Mouse (Mus musculus): Measurements from ENCODE around the gene Cxcl9. TPM values are rescaled to one million over a fixed set of nuclear protein-coding genes. Genes with fewer than 3 reads are reported as not detected.
A peak's percentile ranks its signal among the peaks of the same experiment; 100 is the strongest.
"Not testable (repeated sequence)": the region's sequence is repeated elsewhere in the genome, so short reads cannot be mapped to it uniquely, and the experiment has no call there.

Gene Cxcl9
- polyA plus RNA-seq (2017; shearing (Covaris generic)) = under 1 TPM in 1 of 2 experiments, not detected in 1; 0.20 TPM

DNA sequence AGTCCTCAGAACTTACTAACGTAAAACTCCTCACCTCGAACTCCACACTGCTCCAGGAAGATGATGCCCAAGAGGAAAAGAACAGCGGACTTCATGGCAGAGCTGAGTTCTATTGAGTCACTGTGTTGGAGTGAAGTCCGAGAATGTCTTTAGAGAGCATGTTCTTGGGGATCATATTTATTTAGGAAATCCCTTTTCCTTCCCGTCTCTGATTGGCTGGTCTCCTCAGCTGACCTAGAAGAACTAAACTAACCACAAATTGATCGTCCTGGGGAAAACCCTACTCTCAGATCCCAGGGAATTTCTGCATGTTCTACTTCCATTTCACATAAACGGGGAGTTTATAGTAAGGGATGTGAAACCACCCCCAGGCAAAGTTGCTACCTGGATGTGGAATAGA is at the start of gene Cxcl9:
TSS of gene Cxcl9 (minus strand) at position 151 of the 400 bp plus-strand sequence.
- ATAC-seq = no peak

DNA sequence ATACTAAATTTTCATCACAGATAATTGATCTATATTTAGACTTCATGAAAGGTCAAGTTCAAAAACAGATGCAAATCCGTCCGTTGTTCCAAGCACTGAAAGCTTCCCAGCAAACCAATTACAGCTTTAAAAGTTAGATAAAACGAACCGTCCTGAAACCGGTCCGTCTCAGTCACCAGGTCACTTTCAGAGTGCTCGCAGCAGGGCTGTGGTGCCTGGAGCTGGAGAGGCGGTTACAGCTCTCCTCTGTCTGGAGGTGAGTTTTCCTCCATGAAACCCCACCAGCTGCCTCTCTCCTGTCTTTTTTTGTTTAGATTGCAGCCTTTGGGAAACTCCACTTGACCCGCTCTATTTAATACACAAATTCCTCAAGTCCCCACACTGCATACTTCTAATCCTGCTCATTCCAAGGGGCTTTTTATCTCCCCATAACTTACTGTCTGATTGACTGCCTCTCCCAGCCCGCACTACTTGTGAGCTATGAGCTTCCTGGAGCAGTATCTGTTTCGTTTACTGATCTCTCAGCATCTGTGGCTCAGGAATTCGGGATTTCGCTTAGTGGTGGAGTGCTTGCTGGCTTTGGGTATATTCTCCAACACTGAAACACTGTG is 49.0 kb upstream of the Cxcl9 start:
- no peak for ATAC-seq

DNA sequence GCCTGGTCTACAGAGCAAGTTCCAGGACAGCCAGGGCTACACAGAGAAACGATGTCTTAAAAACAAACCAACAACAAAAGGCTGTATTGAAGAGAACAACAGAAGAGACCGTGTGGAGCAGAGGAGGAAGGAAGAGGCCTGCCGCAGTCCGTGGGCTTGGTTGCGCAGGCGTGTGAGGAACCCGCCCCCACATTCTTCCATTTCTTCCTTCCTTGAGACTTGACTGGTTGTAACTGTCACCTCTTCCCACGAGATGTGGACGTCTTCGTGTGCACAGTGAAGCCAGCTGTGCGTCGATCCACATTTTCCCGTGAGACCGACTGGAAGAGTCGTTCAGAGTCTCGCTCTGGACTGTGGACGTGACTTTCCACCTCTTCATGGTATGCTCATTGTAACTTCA is 47.5 kb upstream of the Cxcl9 start:
- peak; percentile 76 for ATAC-seq

DNA sequence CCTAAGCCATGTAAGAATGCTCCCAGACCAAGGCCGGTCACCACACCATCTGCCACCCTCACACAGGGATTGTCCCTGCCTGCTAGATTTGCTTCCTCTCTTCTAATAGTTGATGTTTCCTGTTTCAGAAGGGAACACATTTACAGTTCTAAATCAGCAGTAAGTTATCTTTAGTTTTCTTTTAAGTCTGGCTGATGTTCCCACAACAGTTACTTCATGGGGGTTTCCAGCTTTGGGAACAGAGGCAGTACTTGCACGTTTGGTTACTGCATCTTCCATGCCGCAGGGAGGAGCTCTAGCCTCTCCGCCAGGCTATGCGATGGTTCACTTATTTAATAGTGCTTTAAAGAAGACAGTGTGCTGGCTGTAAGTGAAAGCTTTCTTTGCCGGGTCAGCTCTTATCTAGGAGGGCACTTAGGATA is 46.9 kb upstream of the Cxcl9 start:
- ATAC-seq = peak; percentile 66

DNA sequence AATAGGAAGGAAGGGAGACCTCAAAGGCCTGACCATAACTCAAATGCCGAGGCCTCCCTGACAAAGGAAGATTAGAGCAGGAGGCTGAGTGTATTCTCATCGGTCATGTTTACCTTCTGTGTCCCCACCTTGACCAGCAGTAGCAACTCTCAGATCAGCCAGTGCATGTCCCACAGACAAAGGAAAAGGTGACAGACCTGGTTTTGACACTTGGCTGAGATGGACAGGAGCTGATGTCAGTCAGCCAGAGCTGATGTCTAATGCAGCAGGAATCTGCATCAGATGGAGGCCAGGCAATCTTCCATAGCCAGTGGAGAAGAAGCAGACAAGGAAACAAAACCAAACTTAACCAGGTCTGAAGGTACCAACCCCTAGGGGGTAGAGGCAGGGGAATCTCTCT is 44.7 kb upstream of the Cxcl9 start:
- no peak for ATAC-seq

DNA sequence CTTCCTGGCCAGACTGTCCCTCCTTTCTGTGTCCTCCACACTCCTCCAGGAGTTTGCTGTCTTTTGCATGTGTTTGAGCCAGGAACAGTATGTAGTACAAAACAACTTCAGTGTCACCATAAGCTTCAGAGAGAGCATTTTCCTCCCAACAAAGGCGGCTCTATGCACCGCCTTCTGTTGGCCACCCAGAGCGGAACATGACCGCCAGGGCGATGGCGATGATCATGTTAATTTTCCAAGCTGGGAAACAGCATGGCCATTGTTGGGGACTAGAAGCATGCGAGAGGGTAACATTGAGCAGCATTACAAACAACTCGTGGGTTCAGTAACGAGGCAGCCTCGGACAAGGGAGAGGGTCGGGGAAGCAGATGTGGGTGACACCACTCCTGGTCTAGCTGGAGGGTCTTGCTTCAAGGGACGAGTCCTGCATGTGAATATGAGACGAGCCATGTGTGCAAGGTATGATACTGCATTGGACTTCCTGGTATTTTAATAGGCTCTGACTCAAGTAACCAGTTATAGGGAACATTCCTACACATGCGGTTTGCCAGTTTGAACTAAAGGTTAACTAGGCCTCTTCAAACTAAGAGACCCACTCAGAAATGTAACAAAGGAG is 43.6 kb upstream of the Cxcl9 start:
- ATAC-seq = no peak

DNA sequence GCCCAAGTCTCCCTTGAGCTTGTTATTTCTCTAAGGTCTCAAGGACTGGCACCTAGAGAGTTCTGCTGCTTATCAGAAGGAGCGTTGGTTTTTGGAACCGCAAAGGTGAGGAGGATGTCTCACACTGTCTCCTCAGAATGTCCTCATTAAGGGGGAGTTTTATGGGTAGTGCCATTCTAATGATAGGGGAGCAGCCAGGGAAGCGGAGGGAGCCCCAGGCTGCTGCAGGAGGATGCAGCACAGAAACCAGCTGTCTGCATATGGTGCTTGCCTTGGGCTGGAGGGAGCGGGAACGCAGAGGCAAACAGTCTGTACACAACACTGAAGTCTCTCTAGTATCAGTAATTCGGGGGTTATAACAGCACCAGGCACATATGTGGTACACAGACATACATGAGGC is 43.0 kb upstream of the Cxcl9 start:
- no peak for ATAC-seq

DNA sequence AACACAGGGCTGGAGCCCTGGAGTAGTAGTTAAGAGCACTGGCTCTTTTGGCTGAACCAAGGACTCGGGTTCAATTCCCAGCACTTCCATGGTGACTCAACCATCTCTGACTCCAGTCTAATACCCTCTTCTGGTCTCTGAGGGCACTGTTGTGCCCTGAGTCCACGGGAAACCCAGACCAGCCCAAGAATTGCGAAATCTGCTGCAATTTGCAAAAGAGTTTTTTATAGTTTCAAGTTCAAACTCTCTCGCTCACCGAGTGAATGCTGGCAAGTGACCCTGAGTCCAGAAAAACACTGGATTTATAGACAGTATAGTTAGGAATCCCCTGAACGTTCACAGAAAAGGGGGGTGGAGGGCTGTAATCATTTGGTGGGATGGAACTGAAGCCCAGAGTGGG is 42.5 kb upstream of the Cxcl9 start:
- no peak for ATAC-seq

DNA sequence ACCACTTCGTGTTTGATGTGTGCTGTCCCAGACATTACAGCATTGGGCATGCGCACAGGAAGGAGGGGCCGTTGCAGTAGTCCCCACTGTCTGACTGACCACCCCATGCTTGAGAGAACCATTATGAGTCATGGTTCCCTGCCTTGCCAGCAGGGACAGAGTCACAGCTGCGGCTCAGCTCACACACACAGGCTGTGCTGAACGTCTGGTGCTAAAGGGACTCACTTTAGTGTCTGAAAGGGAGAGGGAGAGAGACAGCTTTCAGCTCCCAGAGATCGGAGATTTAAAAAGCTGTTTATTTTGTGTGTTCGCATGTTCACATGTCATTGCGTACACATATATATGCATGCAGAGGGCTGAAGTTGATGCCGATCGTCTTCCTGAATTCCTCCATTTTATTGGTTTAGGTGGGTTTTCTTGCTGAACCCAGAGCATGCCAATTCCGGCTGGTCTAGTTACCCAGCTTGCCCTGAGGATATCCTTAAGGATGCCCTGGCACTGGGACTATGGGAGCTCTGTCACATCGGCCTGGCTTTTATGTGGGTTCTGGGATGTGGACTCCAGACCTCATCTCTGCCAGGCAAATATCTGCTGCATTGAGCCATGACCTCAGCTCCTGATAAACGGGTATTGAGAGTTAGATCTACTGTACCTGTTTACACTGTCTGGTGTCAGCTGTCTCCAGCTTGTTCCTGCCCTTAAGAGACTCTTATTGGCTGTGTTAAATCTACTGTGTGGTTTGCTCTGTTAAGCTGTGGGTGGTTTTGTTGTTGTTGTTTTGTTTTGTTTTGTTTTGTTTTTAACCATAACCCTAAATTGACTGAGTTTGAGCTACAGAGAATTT is 41.5 kb upstream of the Cxcl9 start:
- no peak for ATAC-seq

DNA sequence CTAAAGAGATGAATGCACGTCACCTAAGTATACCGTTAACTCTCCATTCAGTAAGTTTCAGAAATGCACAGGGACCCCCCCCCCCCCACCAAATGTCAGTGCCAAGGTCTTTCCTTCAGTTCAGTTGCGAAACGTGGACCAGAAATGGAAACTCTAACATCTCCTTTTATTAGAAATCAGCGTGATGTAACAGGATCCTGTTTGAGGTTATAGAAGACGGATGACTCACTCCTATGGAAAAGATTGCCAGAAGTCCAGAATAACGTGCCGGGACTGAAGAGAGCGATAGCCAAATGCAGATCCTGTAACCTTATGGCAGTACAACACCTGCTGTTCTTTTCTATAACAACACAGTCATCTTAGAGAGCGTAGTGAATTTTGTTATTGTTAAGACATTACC is 40.5 kb upstream of the Cxcl9 start:
- no peak for ATAC-seq

DNA sequence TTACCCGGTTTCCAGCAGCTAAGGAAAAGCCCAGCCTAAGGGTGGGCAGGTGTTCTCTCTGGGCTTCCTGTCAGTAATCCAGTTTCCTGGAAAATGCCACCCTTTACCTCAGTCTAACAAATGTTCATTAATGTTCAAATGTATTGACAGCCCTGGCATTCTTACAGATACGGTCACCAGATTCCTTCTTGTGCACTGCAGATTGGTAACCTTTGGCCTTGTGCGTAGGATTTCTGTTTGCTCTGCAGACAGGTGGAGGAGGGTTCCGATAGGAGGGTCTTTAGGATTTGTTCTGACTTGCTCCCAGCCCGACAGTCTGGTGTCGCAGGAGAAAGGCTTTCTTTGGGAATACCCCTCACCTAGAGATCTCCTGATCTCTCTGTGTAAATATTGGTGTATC is 38.7 kb upstream of the Cxcl9 start:
- no peak for ATAC-seq

DNA sequence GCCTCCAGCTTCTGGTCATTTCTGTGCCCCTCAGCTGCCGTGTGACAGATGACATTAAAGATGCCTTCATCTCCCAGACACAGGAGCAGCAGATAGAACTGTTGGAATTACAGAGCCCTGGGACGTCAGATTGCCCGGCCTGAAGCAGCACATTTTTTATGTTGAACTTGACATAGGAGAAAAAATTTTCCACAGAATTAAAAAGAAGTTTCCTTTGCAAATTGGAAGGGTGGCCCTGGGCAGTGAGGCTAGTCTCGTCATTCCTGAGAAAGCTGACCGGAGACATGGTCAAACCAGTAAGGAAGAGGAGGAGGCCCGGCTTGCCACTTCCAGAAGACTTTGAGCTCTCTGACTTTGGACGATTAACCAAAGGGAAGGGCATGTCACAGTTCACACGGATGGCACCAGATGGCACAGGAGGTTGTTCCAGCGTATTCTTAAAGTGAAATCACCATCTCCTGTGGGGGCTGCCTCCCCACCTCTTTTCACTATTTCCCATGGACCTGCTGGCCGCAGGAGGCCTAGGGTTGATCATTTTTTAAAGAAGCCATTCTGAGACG is 37.3 kb upstream of the Cxcl9 start:
- ATAC-seq = no peak

DNA sequence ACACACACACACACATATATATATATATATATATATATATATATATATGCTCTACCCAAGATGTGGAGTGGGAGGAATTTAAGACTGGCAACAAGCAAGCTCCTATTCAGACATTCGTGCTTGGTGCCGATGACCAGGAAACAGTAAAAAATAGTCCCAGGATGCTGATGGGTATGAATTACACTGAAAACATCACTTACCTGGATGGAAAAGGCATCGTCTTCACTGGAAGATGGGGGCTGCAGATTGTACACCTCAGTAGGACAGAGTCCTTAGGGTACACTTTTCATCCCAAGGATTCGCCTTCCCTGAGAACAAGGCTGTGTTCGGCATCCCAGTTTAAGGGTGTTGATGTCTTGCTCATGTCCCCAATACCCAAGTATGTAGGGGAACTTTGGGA is 36.1 kb upstream of the Cxcl9 start:
- ATAC-seq = no peak

DNA sequence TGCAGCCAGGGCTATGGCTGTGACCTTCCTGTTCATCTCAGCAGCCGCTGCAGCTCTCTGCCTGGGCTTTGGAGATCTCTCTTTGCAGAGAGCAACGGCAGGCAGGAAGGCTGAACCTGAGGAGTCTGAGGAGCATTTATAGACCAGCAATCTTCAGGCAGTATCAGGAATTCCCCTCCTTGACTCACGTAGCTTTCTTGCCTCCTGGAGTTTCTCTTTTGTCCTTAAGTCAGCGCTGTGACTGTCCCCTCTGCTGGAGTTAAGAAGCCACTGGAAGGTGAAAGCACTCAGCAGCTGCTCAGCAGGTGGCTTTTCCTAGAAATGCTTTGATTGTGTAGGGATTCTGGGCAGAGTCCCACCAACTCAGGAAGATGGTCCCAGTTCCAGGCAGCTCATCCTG is 35.3 kb upstream of the Cxcl9 start:
- ATAC-seq = peak; percentile 40

DNA sequence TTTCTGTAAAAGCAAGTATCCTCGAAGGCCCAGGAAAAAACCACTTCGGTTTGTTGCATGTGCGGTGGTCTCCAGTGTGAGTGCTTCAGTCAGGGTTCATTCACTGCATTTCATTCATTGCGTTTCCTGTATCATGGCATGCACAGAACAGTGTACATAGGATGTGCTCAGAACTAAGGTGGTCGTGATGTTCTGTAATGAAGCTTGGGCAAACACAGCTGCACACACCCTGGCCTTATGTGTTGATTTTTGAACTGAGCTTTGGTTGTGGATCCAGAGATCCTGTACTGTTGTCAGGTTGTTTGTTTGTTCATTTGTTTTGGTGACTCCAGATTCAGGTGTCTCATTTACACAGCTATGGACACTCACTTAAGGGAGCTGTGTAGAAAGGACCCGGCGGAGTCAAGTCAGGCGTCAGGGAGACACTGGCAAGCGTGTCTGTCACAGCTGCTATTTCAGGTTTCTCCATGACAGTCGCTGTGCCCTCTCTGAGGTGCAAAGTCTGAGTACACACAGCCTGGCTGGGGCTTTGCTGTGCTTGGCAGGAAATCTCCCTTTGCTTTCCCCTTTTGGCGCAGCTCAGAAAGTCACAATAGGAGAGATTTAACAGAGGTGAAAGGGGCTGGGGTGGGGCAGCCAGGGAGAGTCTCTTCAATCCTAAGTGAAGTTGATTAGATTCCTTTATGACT is 31.0 kb upstream of the Cxcl9 start:
- no peak for ATAC-seq

DNA sequence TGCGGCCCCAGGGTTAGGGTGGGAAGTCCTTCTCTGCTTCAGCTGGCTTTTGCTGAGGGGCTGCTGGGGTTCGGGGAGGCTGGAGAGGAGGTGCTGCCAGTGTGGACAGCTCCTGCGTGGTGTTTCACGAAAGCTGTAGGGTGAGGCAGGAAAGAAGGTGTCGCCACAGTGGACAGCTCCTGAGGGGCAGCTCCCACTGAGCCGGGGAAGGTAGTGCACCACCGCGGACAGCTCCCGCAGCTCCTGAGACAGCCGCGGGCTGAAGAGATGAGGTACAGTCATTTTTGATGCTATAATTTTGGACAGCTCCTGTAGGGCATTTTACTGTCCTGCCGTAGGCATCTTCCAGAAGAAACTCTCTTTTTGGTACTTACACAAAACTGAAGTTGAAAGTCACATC is 30.2 kb upstream of the Cxcl9 start:
- no peak for ATAC-seq

DNA sequence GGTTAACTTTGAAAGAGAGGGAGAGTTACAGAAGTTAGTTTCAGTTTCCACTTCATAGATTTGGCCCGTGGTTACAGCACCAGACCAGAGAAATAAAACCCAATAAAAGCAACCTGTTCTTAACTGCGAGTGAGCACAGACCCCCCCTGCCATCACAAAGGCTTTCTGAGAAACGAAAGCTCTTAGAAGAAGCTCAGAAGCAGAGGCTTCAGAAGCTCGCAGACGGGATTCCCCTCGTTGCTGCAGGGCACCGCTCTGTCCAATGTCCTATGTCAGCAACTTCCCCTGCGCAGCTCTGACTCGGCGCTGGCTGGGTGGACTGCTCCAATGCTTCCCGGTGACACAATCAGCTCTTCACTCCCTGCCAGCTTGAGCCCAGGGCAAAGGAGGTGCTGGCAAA is 25.6 kb upstream of the Cxcl9 start:
- peak; percentile 84 for ATAC-seq

DNA sequence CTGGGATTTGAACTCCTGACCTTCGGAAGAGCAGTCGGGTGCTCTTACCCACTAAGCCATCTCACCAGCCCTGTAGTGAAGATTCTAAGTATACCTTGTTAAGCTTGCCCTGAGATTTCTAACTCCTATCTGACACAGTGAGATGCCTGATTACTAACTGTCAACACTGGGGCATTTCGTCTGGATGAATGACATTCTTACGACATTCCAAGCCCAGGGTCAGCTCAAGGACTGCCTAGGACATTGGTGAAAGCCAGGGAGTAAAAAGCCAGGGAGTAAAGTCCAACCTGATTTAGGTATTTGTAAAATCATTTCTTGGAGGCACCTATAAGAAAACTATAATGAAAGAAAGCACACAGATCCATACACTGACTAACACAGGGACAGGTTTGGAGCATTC is 24.8 kb upstream of the Cxcl9 start:
- not testable (repeated sequence) for ATAC-seq

DNA sequence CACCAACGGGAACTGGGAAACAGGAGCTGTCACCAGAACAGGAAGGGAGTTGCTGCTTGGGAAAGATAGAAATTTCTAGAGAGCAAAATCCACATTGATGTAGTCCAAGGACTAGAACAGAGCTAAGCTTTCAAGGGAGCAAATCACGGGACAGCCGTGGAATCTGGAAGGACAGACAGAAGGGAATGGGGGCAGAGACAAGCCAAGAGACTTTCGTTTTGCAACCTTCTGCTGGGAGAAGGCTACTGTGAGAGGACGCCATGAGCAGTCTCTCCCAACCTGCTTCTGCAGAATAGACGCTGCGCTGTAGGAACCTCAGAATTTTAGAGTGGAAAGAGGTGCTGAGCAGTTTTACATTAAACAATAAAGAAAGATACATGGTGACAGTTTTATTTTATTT is 21.9 kb upstream of the Cxcl9 start:
- no peak for ATAC-seq

DNA sequence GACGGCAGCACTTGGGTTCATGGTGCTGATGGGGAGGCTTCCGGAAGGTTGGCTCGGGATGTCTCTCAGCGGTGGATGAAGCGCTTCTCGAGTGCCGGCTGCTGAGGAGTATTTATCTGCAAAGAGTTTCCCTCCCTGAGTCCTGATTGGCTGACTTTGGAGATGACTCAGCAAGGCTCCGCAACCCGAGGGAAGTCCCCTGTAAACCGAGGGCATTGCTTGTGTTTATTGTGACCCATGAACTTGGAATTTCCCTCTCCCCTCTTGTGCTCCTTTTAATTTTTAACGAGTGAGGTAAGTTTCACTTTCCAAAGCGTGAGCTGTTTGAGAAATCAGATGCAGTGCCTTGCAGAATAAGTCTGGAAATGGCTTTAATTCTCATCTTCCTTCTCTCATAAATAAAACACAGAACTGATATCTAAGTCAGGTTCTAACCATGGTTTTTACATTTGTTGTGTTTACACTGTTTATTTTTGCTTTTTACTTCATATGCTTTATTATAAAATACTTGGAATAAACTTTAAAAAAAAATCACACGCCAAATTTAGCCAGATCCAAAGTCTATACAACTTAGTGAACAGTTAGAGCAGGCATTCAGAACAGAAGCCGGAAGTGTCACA is 21.0 kb upstream of the Cxcl9 start, which contains the start of gene Cxcl10:
TSS of gene Cxcl10 (minus strand) at position 96 of the 620 bp plus-strand sequence.
- peak; percentile 81 for ATAC-seq

DNA sequence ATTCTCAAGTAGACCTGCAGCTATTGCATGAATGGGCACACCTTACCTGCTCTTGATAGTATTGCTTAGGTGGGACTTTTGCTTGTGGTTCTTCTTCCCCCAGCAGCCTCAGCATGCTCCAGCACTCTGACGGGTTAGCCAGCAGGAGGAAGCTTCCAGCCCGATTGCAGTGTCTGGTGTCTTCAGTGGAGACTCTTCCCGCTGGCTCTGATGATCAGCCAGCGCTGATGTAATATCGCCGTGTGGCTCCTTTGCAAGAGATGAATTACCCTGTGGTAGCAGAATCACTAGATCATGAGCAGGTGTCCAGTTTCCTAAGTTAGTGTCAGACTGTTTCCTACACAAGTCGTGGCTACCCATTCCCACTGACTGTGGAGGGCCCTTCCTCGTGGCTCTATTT is 17.1 kb upstream of the Cxcl9 start:
- no peak for ATAC-seq

DNA sequence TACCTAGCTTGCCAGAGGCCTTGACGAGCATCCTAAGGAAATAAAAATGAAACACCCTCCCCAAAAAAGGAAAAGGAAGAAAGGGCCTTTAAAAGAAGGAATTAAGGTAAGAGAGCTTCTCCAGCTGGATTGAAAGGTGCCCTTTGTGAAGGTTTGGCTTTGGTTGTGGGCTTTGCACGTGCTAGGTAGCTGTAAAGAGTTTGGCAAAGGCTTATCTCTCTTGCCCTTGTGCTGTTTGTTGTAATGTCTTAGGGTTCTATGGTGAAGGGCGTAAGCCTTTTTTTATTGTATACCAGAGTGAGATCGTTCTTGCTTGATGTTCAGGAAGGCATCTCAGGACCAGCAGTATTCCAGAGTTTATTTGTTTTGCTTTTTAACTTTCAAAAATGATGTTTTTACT is 12.7 kb upstream of the Cxcl9 start:
- no peak for ATAC-seq
